Mouse (Mus musculus): ENCODE data around the gene Rflnb.

Gene Rflnb

DNA sequence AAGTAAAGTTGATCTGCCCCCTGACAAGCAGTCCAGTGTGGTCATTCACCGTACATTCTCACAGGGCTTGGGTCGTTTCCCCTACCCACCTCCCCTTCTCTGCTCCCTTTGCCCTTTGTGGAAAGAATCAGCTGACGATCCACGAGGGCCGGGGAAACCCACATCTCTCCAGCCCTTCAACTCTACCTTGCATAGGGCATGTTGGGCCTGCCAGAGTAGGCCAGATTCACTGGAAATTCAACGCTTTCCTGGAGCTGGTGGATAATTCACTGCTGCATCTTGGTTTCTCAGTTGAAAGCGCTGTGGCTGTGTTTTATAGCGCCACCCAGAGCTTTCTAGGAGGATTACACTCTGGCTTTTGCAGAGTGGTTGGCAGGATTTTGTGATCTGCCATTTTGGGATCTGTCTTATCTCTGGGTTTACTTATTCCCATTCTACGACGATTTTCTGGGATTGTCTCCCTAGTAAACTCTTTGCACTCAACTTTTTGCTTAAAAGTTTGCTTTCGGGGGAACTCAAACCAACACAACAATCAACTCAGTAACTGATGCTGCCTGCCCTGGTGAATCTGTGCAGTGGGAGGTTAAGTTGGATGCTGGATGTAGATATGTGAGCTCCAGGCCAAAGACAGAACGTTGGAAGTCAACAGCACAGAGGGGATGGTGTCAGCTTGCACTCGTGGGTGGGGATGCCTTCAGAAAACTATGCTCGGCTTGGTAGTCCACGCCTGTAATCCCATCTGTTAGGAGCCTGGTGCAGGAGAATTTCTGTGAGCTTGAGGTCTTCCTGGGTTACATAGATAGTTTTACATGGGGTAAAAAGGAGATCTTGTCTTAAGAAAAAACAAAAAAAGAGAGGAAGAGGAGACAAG is 36.4 kb downstream of the Rflnb start:
- DNase-seq, result no peak

DNA sequence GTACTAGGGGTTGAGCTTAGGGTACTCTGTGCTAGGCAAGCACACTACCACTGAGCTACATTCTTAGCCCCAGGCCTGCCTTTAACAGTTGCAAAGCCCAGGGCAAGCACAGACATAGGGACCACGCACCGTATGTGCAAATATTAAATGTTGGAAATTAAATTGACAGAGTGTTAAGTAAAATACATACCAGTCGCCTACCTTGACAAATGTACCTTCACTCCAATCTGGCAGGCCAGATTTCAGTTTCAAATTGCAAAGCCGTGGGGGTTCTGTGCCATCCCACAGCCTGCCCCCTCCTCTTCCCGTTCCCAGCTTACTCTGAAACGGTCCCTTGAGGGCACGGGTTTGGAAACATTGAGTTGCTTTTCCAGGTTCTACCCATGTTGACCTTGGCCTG is 41.6 kb downstream of the Rflnb start:
- DNase-seq, result no peak

DNA sequence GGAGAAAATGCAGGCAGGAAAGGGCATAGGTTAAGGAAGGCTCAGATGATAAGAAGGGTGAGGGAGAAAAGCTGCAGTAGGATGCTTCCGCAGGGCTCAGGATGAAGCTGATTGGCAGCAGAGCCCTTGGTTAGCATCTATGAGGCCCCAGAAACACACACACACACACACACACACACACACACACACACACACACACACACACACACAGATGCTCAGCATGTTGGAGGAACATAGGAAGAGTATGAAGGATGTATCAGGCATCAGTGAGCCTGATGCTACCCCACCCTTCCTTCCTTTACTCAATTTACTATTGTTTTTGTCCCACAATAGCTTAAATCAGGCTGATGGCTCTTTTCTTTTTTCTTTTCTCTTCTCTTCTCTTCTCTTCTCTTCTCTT is 43.0 kb downstream of the Rflnb start:
- DNase-seq, result no peak

DNA sequence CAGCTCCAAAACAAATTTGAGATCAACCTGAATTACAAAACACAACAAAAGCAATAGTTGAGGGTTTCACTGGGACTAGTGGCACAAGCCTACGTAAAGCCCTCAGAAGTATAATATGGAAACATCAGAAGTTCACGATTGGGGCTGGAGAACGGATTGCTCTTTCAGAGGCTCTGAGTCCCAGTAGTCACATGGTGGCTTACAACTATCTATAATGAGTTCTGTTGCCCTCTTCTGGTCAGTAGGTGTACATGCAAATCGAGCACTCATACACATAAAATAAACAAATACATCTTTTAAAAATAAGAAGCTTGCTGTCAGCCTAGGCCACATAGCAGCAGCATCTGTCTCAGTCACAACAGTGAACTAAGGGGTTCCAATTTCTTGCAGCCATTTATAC is 44.4 kb downstream of the Rflnb start:
- DNase-seq, result no peak

DNA sequence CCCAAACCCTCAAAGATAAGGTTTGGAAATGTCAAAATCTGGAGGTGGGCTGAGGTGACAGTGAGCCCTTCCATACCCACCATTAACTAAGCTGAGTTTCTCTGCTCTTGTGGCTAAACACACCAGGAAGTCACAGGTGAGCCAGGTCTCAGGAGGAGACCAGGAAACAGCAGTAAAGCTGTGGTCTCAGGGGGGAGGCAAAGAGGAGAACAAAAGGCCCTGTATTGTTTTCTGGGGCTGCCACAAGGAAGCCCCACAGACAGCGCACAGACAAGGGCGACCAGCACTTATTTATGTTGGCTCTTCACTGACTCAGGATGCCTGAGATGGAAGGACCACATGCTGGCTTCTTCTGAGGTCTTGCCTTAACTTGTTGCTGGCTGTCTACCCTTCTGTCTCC is 47.2 kb downstream of the Rflnb start:
- DNase-seq, result no peak

DNA sequence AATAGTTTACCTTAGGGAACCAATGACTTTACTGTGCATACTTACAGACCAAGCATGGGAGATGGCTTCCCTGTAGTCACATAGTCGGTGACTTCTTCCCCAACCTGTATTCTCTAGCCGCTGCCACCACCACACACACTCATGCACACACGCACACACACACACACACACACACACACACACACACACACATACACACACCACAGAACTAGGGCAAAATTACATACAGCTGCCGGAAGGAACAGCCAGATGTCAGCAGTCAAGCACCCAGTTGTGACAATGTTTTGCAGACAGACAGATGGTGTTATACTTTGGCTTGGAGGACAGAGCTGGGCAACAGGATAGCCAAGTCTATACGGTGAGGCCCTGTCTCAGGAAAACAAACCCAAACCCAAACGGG is 49.5 kb downstream of the Rflnb start:
- no peak for DNase-seq

DNA sequence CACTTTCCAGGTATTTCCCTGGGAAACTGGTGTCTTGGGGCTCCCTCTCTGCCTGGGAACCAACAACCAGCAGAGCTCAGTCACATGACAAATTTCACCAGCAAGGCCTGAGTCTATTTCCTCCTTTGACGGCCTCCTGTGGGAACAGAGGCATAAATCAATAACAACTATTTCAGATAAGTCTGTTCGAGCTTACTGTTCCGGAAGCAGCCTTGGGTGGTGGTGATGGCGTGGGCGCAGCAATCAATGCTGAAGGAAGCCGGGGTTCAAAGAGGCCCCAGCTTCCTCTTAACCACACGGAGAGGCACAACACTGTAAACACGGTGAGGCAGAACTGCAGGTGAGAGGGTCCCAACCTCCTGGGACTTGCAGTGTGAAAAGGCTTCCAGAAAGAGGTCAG is 50.8 kb downstream of the Rflnb start:
- DNase-seq, result no peak

DNA sequence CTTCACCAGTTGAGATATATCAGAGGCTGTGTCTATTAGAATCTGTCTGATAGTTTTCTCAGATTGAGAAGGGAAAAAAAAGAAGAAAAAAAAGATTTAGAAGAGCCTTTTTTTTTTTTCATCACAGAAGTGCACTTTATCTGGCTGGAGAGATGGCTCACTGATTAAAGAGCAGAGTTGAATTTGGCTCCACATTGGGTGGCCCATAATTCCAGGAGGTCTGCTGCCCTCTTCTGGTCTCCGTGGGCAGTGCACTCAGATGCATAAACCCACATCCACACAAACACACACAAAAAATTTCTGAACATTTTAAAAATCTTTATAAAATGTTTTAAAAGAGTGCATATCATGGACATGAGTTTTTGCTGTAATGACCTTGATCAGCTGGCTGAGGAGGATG is 53.6 kb downstream of the Rflnb start:
- DNase-seq, result no peak

DNA sequence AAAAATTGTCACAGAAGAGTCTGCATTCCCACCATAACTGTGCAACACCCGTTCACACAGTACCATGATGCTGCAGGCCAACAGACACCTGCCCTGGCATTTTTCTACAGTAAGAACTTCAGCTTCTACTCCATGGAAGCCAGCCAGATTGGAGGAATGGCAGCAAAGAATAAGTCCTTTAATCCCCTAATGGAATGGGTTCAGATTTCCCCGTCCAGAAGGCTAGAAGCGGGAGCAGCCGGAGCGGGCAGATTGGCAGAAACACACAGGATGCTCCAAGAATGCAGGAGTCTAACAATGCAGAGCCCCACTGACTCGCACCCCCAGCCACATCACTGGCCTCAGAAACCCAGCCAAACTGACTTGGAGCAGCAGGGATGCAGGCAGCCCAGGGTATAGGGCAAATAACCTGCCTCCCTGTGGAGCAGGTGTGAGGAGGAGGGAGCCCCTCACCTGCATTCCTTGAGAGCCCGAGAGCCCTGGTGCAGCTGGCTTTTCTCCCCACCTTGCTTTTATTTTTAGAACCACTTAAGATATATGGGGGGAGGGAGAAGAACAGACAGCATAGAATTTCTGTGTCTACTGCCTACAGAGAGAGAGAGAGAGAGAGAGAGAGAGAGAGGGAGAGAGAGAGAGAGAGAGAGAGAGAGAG is 54.5 kb downstream of the Rflnb start:
- DNase-seq, result no peak

DNA sequence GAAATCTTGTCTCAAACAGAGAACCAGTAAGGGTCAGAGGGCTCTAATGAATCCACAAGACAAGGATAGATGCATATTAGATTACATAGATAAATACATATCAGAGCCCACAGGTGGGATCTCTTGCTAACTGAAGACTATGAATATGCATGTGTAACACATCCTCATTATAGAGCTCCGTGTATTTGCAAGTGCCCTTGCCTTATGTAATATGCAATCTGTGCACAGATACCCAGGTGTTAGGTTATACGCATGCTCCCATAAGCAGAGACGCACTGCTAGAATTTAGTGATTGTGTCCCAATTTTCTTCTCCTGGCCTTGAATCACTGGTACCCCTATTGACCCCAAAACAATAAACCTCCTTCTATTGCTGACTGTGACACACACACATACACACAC is 55.4 kb downstream of the Rflnb start:
- no peak for DNase-seq

DNA sequence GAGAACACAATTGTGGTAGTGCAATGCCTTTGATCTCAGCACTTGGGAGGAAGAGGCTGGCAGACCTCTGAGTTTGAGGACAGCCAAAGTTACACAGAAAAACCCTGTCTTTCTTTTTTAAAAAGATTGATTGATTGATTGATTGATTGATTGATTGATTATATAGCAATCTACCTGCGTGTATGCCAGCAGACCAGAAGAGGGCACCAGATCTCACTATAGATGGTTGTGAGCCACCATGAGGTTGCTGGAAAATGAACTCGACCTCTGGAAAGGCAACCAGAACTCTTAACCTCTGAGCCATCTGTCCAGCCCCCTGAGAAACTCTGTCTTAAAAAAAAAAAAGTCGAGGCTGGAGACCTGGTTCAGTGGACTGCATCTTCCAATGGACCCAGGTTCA is 57.0 kb downstream of the Rflnb start:
- DNase-seq, result no peak

Data from cerebellum, adult 9-10 months (tissue).